Mouse (Mus musculus): ENCODE measurements around the gene Lin7a.

The Lin7a gene

GRCm38 (mm10) chr10:107252503-107252815 lies 19.0 kb upstream of the Lin7a start:
- DNase-seq, result no peak

- DNase-seq, result no peak
Observed at GRCm38 (mm10) chr10:107253191-107253965, 18.1 kb upstream of the Lin7a start.

- DNase-seq, result no peak
Observed at GRCm38 (mm10) chr10:107254656-107255055, 16.8 kb upstream of the Lin7a start.

GRCm38 (mm10) chr10:107255351-107256050 lies 16.0 kb upstream of the Lin7a start:
- no peak for DNase-seq

- DNase-seq, result no peak
Observed at GRCm38 (mm10) chr10:107256451-107256960, 15.0 kb upstream of the Lin7a start.

GRCm38 (mm10) chr10:107260428-107260827 lies 11.1 kb upstream of the Lin7a start:
- DNase-seq, result no peak

GRCm38 (mm10) chr10:107272131-107272803 lies 781 bp downstream of the Lin7a start:
- peak; percentile 67 for DNase-seq

- peak; percentile 51 for DNase-seq
Observed at GRCm38 (mm10) chr10:107272804-107273145, 1.3 kb downstream of the Lin7a start.

- peak; percentile 39 for DNase-seq
Observed at GRCm38 (mm10) chr10:107273848-107274247, 2.4 kb downstream of the Lin7a start.

- DNase-seq, result no peak
Observed at GRCm38 (mm10) chr10:107274785-107275184, 3.3 kb downstream of the Lin7a start.

- no peak for DNase-seq
Observed at GRCm38 (mm10) chr10:107276647-107277046, 5.2 kb downstream of the Lin7a start.

- DNase-seq, result peak; percentile 67
Observed at GRCm38 (mm10) chr10:107293934-107294664, 22.6 kb downstream of the Lin7a start.

GRCm38 (mm10) chr10:107300587-107301248 lies 29.2 kb downstream of the Lin7a start:
- DNase-seq, result no peak

GRCm38 (mm10) chr10:107310964-107311490 lies 39.5 kb downstream of the Lin7a start:
- DNase-seq, result no peak

- no peak for DNase-seq
Observed at GRCm38 (mm10) chr10:107312609-107313008, 41.1 kb downstream of the Lin7a start.

GRCm38 (mm10) chr10:107313395-107313794 lies 41.9 kb downstream of the Lin7a start:
- no peak for DNase-seq

GRCm38 (mm10) chr10:107315251-107315650 lies 43.8 kb downstream of the Lin7a start:
- DNase-seq, result no peak

GRCm38 (mm10) chr10:107315681-107316080 lies 44.2 kb downstream of the Lin7a start:
- DNase-seq, result no peak

GRCm38 (mm10) chr10:107316100-107316499 lies 44.6 kb downstream of the Lin7a start:
- no peak for DNase-seq

GRCm38 (mm10) chr10:107319648-107320047 lies 48.2 kb downstream of the Lin7a start:
- DNase-seq, result no peak

GRCm38 (mm10) chr10:107323865-107324264 lies 52.4 kb downstream of the Lin7a start:
- DNase-seq, result no peak

- DNase-seq, result no peak
Observed at GRCm38 (mm10) chr10:107325558-107325957, 54.1 kb downstream of the Lin7a start.
